Mouse (Mus musculus): Measurements from ENCODE around the gene Aldh3b2. TPM values are rescaled to one million over a fixed set of nuclear protein-coding genes. Genes with fewer than 3 reads are reported as not detected.
"Not testable (repeated sequence)": the region's sequence is repeated elsewhere in the genome, so short reads cannot be mapped to it uniquely, and the experiment has no call there.

The Aldh3b2 gene
- polyA plus RNA-seq, 1 experiment from 2014 or later = 0.14 TPM

DNA sequence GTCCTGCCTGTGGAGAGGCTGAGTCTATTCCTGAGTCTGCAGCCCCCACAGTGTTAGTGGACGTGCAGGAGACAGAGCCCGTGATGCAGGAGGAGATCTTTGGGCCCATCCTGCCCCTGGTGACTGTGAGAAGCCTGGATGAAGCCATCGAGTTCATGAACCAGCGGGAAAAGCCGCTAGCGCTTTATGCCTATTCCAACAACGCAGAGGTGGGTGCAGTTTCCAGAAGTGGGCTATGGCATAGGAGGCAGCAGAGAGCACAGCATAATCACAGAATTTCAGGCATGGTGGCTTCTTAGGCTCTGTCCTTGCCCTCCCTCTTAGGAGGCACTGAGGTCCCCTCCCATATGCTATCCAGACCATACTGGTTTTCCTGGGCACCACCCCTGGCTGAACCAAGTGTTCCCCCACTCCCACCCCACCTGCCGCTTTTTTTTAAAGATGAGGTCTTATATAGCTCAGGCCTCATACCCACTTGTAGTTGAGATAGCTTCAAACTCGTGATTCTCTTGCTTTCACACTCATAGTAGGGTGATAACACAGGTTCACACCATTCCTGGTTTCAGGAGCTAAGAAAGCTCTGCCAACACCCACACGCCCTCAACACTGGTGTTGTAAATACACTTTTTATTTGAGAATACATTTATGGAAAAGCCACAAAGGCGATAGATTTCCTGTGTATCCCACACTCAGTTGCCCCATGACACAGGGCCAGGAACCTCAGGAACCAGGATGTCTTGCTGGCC lies 5.6 kb upstream of the Aldh3b2 start:
- Histone ChIP-seq H3K4me1 (peaks cover 12% of the 10 kb centered on the region), H3K27ac (no peak overlapping the region), H3K4me3 (no peak overlapping the region), H3K9me3 (replicated peaks) (no peaks in the 10 kb centered on the region), H3K36me3 (no peaks in the 10 kb centered on the region), H3K9ac (0 out of 2 replicates have a peak overlapping the region, but pooled peaks have one; percentile 22), H3K4me2 (no peak overlapping the region), H3K27me3 (replicated peaks) (peaks cover 17% of the 10 kb centered on the region; the same call in 1 of the 2 replicates)
- ATAC-seq = no peak
- 53% methylated on average over 11 of the region's 11 CpGs for WGBS (ENCODE audit: insufficient replicate concordance)

DNA sequence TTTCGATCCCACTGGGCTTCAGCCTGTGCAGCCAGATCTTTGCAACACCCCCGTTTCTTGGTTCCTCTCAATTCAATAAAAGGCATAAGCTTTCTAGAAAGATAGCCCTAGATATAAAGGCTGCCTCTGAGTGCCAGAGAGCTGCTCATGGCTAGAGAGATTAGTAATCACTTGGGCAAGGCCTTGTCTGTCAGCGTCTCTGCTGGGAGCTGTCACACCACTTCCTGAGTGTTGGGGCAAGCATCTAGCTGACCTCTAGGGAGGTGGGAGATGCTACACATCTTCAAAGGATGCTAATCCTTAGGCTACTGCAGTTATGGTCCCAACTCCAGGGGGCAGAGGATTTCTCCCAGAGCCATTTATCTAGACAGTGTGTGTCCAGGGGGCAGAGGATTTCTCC lies 4.9 kb upstream of the Aldh3b2 start:
- Histone ChIP-seq H3K9ac (0 out of 2 replicates have a peak overlapping the region, but pooled peaks have one; percentile 22), H3K4me3 (no peak overlapping the region), H3K4me2 (no peak overlapping the region), H3K9me3 (replicated peaks) (no peaks in the 10 kb centered on the region), H3K27me3 (replicated peaks) (peaks cover 17% of the 10 kb centered on the region; the same call in 1 of the 2 replicates), H3K27ac (no peak overlapping the region), H3K36me3 (no peaks in the 10 kb centered on the region), H3K4me1 (peaks cover 19% of the 10 kb centered on the region)
- no peak for ATAC-seq
- WGBS (ENCODE audit: insufficient replicate concordance) = 42% methylated on average over 3 of the region's 3 CpGs

DNA sequence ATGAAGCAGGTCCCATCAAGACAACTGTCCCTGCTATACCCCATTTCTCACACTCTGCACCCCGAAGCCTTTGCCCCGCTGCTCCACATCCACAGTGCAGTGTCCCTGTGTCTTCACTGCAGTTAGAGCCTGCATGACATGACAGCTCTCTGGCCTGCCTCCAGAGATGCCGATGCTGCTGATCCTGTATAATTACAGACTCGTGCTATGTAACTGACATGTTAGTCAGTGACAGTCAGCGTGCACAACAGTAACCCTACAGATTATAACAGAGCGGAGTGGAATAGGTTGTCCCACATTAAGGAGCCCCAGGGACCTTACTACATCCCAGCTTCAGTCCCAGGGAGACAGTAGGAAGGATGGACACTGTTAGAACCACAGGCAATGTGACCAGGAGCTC lies 2.5 kb downstream of the Aldh3b2 start:
- not testable (repeated sequence) for ATAC-seq; H3K36me3 ChIP-seq; H3K4me3 ChIP-seq; H3K9me3 ChIP-seq (replicated peaks); H3K27ac ChIP-seq; H3K4me2 ChIP-seq; H3K9ac ChIP-seq
- WGBS (ENCODE audit: insufficient replicate concordance) = 75% methylated on average over 6 of the region's 6 CpGs
- Histone ChIP-seq H3K4me1 (peaks cover 22% of the 10 kb centered on the region), H3K27me3 (replicated peaks) (peaks cover 18% of the 10 kb centered on the region)

DNA sequence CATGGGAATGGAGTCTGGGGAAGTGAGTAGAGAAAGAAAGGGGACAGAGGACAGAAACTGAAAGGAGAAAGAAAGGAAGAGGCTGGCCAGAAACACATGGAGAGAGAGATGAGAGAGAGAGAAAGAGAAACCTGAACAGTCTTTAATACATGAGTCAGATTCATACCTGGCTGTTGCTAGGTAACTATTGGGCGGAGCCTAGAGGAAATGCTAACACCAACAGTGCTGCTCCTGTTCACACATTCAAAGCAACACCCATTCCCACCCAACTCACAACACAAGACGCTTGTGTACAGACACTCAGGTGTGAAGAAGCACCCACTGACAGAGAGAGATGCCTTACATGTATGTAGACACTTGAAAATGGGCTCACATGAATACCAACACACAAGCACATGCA lies 3.7 kb downstream of the Aldh3b2 start:
- WGBS (ENCODE audit: insufficient replicate concordance) = 57% methylated on average over 2 of the region's 2 CpGs
- no peak overlapping the region for H3K27ac ChIP-seq
- no peaks in the 10 kb centered on the region for H3K9me3 ChIP-seq (replicated peaks)
- ATAC-seq = no peak
- H3K27me3 ChIP-seq (replicated peaks) = peaks cover 11% of the 10 kb centered on the region; the same call in 1 of the 2 replicates
- H3K4me3 ChIP-seq = no peak overlapping the region
- H3K4me1 ChIP-seq = peaks cover 25% of the 10 kb centered on the region
- H3K36me3 ChIP-seq = no peaks in the 10 kb centered on the region
- H3K9ac ChIP-seq = no peak overlapping the region
- no peak overlapping the region for H3K4me2 ChIP-seq

DNA sequence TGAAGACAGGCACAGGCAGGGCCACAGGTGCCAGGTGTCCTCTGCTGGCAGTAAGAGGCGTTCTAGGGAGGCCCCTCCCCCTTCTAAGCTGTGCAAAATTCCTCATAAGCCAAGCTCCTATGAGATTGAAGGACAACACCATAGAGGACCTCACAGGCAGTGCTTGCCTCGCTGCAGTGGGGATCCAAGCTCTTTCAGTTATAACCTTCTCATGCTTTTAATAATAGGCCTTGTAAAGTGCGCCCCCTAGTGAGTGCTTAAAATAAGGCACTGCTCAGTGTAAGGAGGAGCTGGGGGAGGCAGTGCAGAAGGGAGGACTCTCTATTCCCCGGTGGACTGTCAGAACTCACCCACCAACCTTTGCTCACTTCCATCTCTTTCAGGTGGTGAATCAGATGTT lies 8.2 kb downstream of the Aldh3b2 start:
- 15% methylated on average over 4 of the region's 4 CpGs for WGBS (ENCODE audit: insufficient replicate concordance)
- Histone ChIP-seq H3K4me2 (no peak overlapping the region), H3K9me3 (replicated peaks) (no peaks in the 10 kb centered on the region), H3K4me3 (no peak overlapping the region), H3K36me3 (no peaks in the 10 kb centered on the region), H3K9ac (no peak overlapping the region), H3K27me3 (replicated peaks) (peaks cover 11% of the 10 kb centered on the region; the same call in 1 of the 2 replicates), H3K4me1 (peaks cover 11% of the 10 kb centered on the region), H3K27ac (no peak overlapping the region)
- ATAC-seq = peak; percentile 58

DNA sequence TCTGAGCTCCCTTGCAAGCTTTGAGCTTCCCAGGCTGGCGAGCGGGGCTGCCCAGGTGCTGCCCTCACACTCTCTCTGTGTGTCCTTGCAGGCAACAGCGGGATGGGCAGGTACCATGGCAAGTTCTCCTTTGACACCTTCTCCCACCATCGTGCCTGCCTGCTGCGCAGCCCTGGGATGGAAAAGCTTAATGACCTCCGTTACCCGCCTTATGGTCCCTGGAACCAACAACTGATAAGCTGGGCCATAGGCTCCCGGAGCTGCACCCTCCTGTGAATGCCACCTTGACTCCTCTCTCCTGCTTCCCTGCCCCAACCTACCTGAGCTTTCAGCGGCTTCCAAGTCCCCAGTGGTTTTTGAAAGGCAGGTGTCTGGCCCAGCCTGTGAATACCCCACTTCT lies 8.8 kb downstream of the Aldh3b2 start:
- no peak overlapping the region for H3K4me2 ChIP-seq
- 60% methylated on average over 9 of the region's 9 CpGs for WGBS (ENCODE audit: insufficient replicate concordance)
- no peak overlapping the region for H3K4me3 ChIP-seq
- H3K27me3 ChIP-seq (replicated peaks) = peaks cover 7% of the 10 kb centered on the region; the same call in 1 of the 2 replicates
- no peaks in the 10 kb centered on the region for H3K9me3 ChIP-seq (replicated peaks)
- H3K36me3 ChIP-seq = no peaks in the 10 kb centered on the region
- no peak for ATAC-seq
- H3K9ac ChIP-seq = no peak overlapping the region
- H3K27ac ChIP-seq = no peak overlapping the region
- H3K4me1 ChIP-seq = peaks cover 18% of the 10 kb centered on the region

DNA sequence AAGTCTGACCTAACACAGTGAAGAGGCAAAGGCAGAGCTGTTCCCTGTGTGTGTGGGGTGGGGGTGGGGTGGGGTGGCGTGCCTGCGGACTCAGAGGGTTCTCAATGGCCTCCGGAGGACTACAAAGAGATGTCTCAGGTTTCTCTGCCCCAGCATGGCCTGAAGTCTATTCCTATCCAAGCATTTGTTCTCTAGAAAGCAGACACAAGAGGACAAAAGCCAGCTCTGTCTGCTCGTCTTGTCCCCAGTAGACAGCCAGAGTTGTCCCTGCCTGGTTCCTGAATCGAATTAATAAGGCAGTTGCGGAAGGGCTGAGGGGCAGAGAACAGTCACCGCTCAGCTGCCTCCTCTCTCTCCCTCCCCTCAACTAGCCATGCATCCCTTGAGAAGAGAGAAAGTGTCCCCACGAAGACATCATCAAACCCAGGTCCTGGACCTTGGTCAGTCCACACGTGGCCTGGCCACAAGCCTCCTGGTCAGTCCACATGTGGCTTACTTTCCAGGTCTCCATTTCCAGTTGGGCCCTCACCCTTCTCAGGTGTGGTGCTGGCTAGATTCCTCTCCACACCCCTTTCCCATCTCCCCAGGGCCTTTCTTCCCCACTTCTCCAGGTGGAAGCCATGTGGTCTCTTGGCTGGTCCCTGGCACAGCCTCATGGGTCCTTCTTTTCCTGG lies 11.5 kb downstream of the Aldh3b2 start:
- 59% methylated on average over 9 of the region's 9 CpGs for WGBS (ENCODE audit: insufficient replicate concordance)
- peaks cover 30% of the 10 kb centered on the region for H3K4me1 ChIP-seq
- H3K9ac ChIP-seq = no peak overlapping the region
- H3K27me3 ChIP-seq (replicated peaks) = no peaks in the 10 kb centered on the region; the same call in 1 of the 2 replicates
- no peak overlapping the region for H3K27ac ChIP-seq
- no peak for ATAC-seq
- no peaks in the 10 kb centered on the region for H3K9me3 ChIP-seq (replicated peaks)
- peaks cover 2% of the 10 kb centered on the region; the same call in 1 of the 2 replicates for H3K36me3 ChIP-seq
- no peak overlapping the region for H3K4me2 ChIP-seq
- H3K4me3 ChIP-seq = no peak overlapping the region

DNA sequence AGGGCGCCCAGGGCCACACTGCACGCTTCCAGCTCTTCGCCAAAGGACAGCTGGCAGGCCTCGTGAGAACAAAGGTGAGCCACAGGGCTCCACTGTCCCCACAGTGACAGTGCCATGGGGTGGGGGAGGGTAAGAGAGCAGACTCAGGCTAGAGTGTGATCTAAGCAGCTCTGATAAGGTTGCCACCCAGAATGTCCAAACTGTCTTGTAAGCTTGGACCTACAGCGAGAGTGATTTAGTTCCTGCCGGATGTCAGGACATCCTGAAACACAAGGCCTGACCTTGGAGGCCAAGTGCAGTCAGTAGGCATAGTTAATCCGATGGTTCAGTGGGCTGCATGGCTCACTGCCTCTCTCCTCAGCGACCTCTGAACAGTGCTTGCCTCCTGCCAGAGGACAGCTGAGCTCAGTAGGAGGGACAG lies 13.1 kb downstream of the Aldh3b2 start:
- H3K9me3 ChIP-seq (replicated peaks) = no peaks in the 10 kb centered on the region
- 32% methylated on average over 8 of the region's 8 CpGs for WGBS (ENCODE audit: insufficient replicate concordance)
- peak overlapping the region; percentile 49 for H3K27ac ChIP-seq
- peaks cover 28% of the 10 kb centered on the region for H3K4me1 ChIP-seq
- no peaks in the 10 kb centered on the region; the same call in 1 of the 2 replicates for H3K27me3 ChIP-seq (replicated peaks)
- H3K36me3 ChIP-seq = peaks cover 5% of the 10 kb centered on the region; the same call in 1 of the 2 replicates
- no peak overlapping the region; the same call in 1 of the 2 replicates for H3K4me2 ChIP-seq
- ATAC-seq = peak; percentile 33
- H3K9ac ChIP-seq = no peak overlapping the region
- H3K4me3 ChIP-seq = no peak overlapping the region

DNA sequence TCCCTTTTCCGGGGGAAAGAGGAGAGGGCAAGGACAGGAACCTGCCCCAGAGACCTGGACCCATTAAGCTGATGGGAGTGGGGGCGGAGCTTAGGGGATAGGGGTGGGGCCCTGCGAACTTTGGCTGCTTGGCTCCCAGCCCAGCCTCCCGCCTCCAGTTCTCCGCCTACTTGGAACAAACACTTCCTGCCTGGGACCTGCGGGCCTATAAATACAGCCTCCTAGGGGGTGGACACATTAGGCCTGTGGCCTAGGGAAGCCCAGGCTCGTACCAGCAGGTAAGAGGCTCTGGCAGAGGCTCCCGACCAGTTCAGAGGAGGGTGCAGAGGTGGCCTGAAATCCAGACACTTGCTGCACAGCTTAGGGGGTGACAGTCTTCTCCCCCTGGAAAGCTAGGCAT lies 14.2 kb downstream of the Aldh3b2 start, which contains the start of gene Acy3:
TSS of gene Acy3 (plus strand) at position 237 of the 400 bp plus-strand sequence.
- Histone ChIP-seq H3K27me3 (replicated peaks) (no peaks in the 10 kb centered on the region), H3K9me3 (replicated peaks) (no peaks in the 10 kb centered on the region), H3K4me3 (no peak within 1 kb of the TSS), H3K4me1 (peaks cover 27% of the 10 kb centered on the region), H3K36me3 (peaks cover 5% of the 10 kb centered on the region; the same call in 1 of the 2 replicates), H3K27ac (peak within 1 kb of the TSS; percentile 49), H3K4me2 (peak within 1 kb of the TSS; percentile 21), H3K9ac (0 out of 2 replicates have a peak within 1 kb of the TSS, but pooled peaks have one; percentile 2)
- peak; percentile 62 for ATAC-seq
- WGBS (ENCODE audit: insufficient replicate concordance) = 18% methylated on average over 8 of the region's 8 CpGs

DNA sequence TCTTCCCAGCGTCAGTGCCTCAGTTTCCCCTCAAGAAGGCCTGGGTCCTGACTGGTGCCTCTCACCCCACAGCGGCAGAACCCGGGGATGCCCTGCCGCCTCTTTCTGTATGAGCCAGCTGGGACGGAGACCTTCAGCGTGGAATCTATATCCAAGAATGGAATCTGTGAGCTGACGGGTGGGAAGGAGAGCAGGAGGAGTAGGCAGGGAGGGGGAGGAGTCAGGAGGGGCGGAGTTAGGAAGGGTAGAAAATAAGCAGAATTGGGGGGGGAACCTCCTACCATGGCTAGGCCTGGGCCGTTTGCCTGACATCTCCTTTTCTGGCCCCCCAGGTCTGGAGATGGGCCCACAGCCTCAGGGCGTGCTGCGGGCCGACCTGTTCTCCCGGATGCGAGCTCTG lies 15.9 kb downstream of the Aldh3b2 start:
- no peak for ATAC-seq
- 85% methylated on average over 14 of the region's 14 CpGs for WGBS (ENCODE audit: insufficient replicate concordance)
- no peak overlapping the region for H3K9ac ChIP-seq

DNA sequence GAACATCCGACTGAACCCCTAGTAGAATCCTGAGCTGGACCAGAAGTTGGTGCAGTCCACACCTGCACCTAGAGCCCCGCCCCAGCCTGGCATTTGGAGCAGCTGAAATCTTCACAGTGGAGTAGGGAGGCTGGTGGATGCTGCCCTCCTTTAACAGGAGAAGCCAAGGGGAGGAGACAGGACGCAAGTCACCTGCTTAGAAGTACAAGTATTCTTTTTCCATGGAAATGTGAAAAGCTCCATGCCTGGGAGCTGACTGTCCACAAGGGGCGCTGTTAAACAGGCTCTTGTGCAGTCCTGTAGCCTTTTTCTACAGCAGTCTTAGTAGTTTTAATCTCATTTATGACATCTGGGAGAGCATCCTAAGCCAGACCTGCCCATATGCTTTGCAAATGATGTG lies 16.6 kb downstream of the Aldh3b2 start:
- no peak for ATAC-seq
- H3K9ac ChIP-seq = no peak overlapping the region
- no peak overlapping the region for H3K27ac ChIP-seq
- H3K9me3 ChIP-seq (replicated peaks) = no peaks in the 10 kb centered on the region
- peaks cover 19% of the 10 kb centered on the region for H3K27me3 ChIP-seq (replicated peaks)
- no peak overlapping the region for H3K4me3 ChIP-seq
- peaks cover 5% of the 10 kb centered on the region; the same call in 1 of the 2 replicates for H3K36me3 ChIP-seq
- H3K4me2 ChIP-seq = no peak overlapping the region
- 84% methylated on average over 4 of the region's 4 CpGs for WGBS (ENCODE audit: insufficient replicate concordance)
- peaks cover 33% of the 10 kb centered on the region for H3K4me1 ChIP-seq

More for the DNA sequence above, 15.9 kb downstream of the Aldh3b2 start:
- Histone ChIP-seq H3K4me1 (peaks cover 33% of the 10 kb centered on the region), H3K4me2 (no peak overlapping the region), H3K27me3 (replicated peaks) (peaks cover 15% of the 10 kb centered on the region), H3K36me3 (peaks cover 5% of the 10 kb centered on the region; the same call in 1 of the 2 replicates), H3K4me3 (no peak overlapping the region), H3K9me3 (replicated peaks) (no peaks in the 10 kb centered on the region), H3K27ac (no peak overlapping the region)

DNA sequence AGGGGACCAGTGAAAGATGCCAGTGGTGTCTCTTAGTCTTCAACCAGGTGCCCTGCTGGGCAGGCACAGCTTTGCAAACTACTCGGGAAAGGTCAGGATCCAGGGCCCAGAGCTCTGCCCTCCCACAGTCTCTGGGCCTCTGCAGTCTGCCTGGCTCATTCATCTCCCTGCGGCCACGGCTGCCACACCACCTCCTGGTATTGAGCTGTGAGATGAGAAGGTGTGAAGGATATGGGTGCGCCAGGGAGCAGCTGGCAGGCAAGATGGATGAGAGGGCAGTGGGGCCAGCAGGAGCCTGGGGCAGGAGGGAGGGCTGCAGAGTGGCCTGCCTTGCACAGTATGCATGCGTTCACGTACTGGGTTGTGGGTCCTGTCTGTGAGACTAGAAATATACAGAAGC lies 18.7 kb downstream of the Aldh3b2 start:
- WGBS (ENCODE audit: insufficient replicate concordance) = 55% methylated on average over 6 of the region's 6 CpGs
- no peak overlapping the region for H3K4me3 ChIP-seq
- no peaks in the 10 kb centered on the region for H3K9me3 ChIP-seq (replicated peaks)
- peaks cover 23% of the 10 kb centered on the region for H3K4me1 ChIP-seq
- H3K36me3 ChIP-seq = peaks cover 5% of the 10 kb centered on the region; the same call in 1 of the 2 replicates
- H3K27me3 ChIP-seq (replicated peaks) = peaks cover 24% of the 10 kb centered on the region
- no peak for ATAC-seq
- H3K4me2 ChIP-seq = no peak overlapping the region
- H3K27ac ChIP-seq = no peak overlapping the region
- H3K9ac ChIP-seq = no peak overlapping the region

Data from liver, embryonic 12.5 days (tissue).